Mouse (Mus musculus): ENCODE measurements around the gene Slc19a3. TPM values are rescaled to one million over a fixed set of nuclear protein-coding genes. Genes with fewer than 3 reads are reported as not detected.

Slc19a3 gene
- polyA plus RNA-seq, 1 experiment from 2014 or later, result 0.94 TPM

Other genes with a start within 250 kb of the Slc19a3 start
- 25.2 and 28.3 TPM in 2 replicates for gene Agfg1, start 199.0 kb downstream of the Slc19a3 start, polyA plus RNA-seq (2015; fragmentation: Nextera tagmentation; extraction: Ambion mirVana)
- 0.43 TPM in 1 of 2 replicates, not detected in the other for gene A030005L19Rik, start 125.1 kb downstream of the Slc19a3 start, polyA plus RNA-seq (2015; fragmentation: Nextera tagmentation; extraction: Ambion mirVana)
- gene A030014E15Rik, start 113.5 kb downstream of the Slc19a3 start, polyA plus RNA-seq (2015; fragmentation: Nextera tagmentation; extraction: Ambion mirVana), result not detected in 2 replicates
- gene Gm6217, start 107.0 kb downstream of the Slc19a3 start, polyA plus RNA-seq (2015; fragmentation: Nextera tagmentation; extraction: Ambion mirVana), result not detected in 2 replicates
- not detected in 2 replicates for gene A030003K21Rik, start 95.1 kb downstream of the Slc19a3 start, polyA plus RNA-seq (2015; fragmentation: Nextera tagmentation; extraction: Ambion mirVana)
- gene Gm7544, start 82.4 kb downstream of the Slc19a3 start, polyA plus RNA-seq (2015; fragmentation: Nextera tagmentation; extraction: Ambion mirVana), result not detected in 2 replicates
- gene Gm47955, start 78.2 kb downstream of the Slc19a3 start, polyA plus RNA-seq (2015; fragmentation: Nextera tagmentation; extraction: Ambion mirVana), result not detected in 2 replicates
- not detected in 2 replicates for gene Gm47959, start 37.9 kb downstream of the Slc19a3 start, polyA plus RNA-seq (2015; fragmentation: Nextera tagmentation; extraction: Ambion mirVana)
- gene Krtap28-10, start 4.0 kb upstream of the Slc19a3 start, polyA plus RNA-seq (2015; fragmentation: Nextera tagmentation; extraction: Ambion mirVana), result not detected in 2 replicates
- not detected in 2 replicates for gene Gm47969, start 6.5 kb upstream of the Slc19a3 start, polyA plus RNA-seq (2015; fragmentation: Nextera tagmentation; extraction: Ambion mirVana)
- gene A030005K14Rik, start 20.9 kb upstream of the Slc19a3 start, polyA plus RNA-seq (2015; fragmentation: Nextera tagmentation; extraction: Ambion mirVana), result not detected in 2 replicates
- not detected in 2 replicates for gene Krtap28-13, start 22.5 kb upstream of the Slc19a3 start, polyA plus RNA-seq (2015; fragmentation: Nextera tagmentation; extraction: Ambion mirVana)
- not detected in 2 replicates for gene Ccl20, start 78.3 kb upstream of the Slc19a3 start, polyA plus RNA-seq (2015; fragmentation: Nextera tagmentation; extraction: Ambion mirVana)
- gene Daw1, start 121.3 kb upstream of the Slc19a3 start, polyA plus RNA-seq (2015; fragmentation: Nextera tagmentation; extraction: Ambion mirVana), result 1.2 and 1.9 TPM in 2 replicates

Data from midbrain, embryonic 15.5 days (tissue).